Mouse (Mus musculus) midbrain, embryonic 14.5 days (tissue): ENCODE data around the gene Prm1. TPM values are rescaled to one million over a fixed set of nuclear protein-coding genes. Genes with fewer than 3 reads are reported as not detected.

ENCODE experiments used
- ATAC-seq: fragments of 200-750 bp; cut with Nextera tagmentation; 2 replicates; pipeline ENCODE4 v1.8.0; 2017; ENCODE audit warnings: moderate number of reproducible peaks, moderate library complexity; ENCODE audit not compliant: low FRiP score, low TSS enrichment
- DNase-seq: peaks from one replicate; pipeline ENCODE4 v3.0.0-alpha.2; 2015
- H3K27ac ChIP-seq: fragments of 300-500 bp; sonication (generic); replicated peaks from 2 replicates; pipeline ENCODE4 v1.5.1; 2014; ENCODE audit warnings: mild to moderate bottlenecking, low read depth, low read length, moderate library complexity
- H3K27me3 ChIP-seq: fragments of 300-500 bp; sonication (generic); 2 replicates; pipeline ENCODE4 v1.6.1; 2014; ENCODE audit warnings: low read length, control low read depth, mixed read lengths; ENCODE audit not compliant: control insufficient read depth, insufficient read depth
- H3K36me3 ChIP-seq: fragments of 300-500 bp; sonication (generic); 2 replicates; pipeline ENCODE4 v1.6.1; 2014; ENCODE audit warnings: low read length, control low read depth; ENCODE audit not compliant: control insufficient read depth, insufficient read depth
- H3K4me1 ChIP-seq: fragments of 300-500 bp; sonication (generic); 2 replicates; pipeline ENCODE4 v1.6.1; 2014; ENCODE audit warnings: mild to moderate bottlenecking, antibody characterized with exemption, low read length, control low read depth; ENCODE audit not compliant: control insufficient read depth, insufficient read depth
- H3K4me2 ChIP-seq: fragments of 300-500 bp; sonication (generic); 2 replicates; pipeline ENCODE4 v1.6.1; 2014; ENCODE audit warnings: mild to moderate bottlenecking, low read length, moderate library complexity
- H3K4me3 ChIP-seq: fragments of 300-500 bp; sonication (generic); replicated peaks from 2 replicates; pipeline ENCODE4 v1.5.1; 2014; ENCODE audit warnings: low read depth, low read length
- H3K9ac ChIP-seq: fragments of 300-500 bp; sonication (generic); replicated peaks from 2 replicates; pipeline ENCODE4 v1.6.1; 2014; ENCODE audit warnings: mild to moderate bottlenecking, low read length, moderate library complexity
- H3K9me3 ChIP-seq: fragments of 300-500 bp; sonication (generic); 2 replicates; pipeline ENCODE4 v1.6.1; 2016; ENCODE audit warnings: low read length, control low read depth, mixed read lengths; ENCODE audit not compliant: control insufficient read depth
- WGBS: fragments of 180-500 bp; shearing (Covaris S2); extraction: QIAGEN DNeasy Blood & Tissue Kit; methylation state at CpG from one replicate; pipeline ENCODE4 v1.1.7; 2014; 5-methylcytosine and 5-hydroxymethylcytosine counted together
- polyA plus RNA-seq: library from polyadenylated mRNA; unstranded; fragments of >200 nt; fragmentation: Nextera tagmentation; extraction: Ambion mirVana; gene quantifications from 2 replicates; pipeline ENCODE4 v1.2.1, GENCODE M21; 2014

Prm1 gene
- polyA plus RNA-seq, 1 experiment from 2014 or later = not detected

- no peak for ATAC-seq
- peak; percentile 28 for DNase-seq
- 50% methylated on average over 4 of the region's 4 CpGs for WGBS
These were observed 34.9 kb downstream of the Prm1 start for GRCm38 (mm10) chr16:10770531-10771325.

DNA sequence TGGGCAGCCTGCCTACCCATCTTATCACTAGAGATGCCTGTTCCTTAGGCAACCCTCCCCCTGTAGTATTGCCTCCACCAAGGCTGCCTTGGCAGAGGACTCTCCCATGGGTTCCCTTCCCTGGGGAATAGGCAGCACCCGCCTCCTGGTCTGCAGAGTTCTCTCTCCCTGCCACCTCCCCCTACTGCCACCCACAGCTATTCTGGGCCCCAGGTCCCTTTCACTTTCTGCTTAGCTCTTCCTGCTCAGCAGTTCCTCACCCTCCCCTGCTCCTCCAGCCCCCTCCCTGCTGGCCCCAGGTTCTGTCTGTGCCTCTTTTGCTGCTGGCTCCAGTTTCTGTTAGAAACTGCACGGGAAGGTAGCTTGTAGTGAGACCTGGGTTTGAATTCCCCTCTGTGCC lies 36.0 kb downstream of the Prm1 start:
- Histone ChIP-seq H3K27me3 (no peaks in the 10 kb centered on the region), H3K4me1 (no peaks in the 10 kb centered on the region), H3K36me3 (no peaks in the 10 kb centered on the region), H3K27ac (no peak overlapping the region), H3K4me2 (no peak overlapping the region), H3K9me3 (no peaks in the 10 kb centered on the region), H3K4me3 (no peak overlapping the region), H3K9ac (no peak overlapping the region)
- ATAC-seq (no peak), DNase-seq (no peak)
- WGBS = 61% methylated on average over 2 of the region's 2 CpGs

More at GRCm38 (mm10) chr16:10770531-10771325, 34.9 kb downstream of the Prm1 start:
- no peaks in the 10 kb centered on the region for H3K27me3 ChIP-seq
- no peak overlapping the region for H3K27ac ChIP-seq
- H3K9me3 ChIP-seq = no peaks in the 10 kb centered on the region
- H3K36me3 ChIP-seq = no peaks in the 10 kb centered on the region
- no peak overlapping the region for H3K4me2 ChIP-seq
- no peaks in the 10 kb centered on the region for H3K4me1 ChIP-seq
- H3K9ac ChIP-seq = no peak overlapping the region
- H3K4me3 ChIP-seq = no peak overlapping the region

GRCm38 (mm10) chr16:10768821-10769220 lies 36.8 kb downstream of the Prm1 start:
- DNase-seq = no peak
- no peaks in the 10 kb centered on the region for H3K4me1 ChIP-seq
- 67% methylated on average over 9 of the region's 9 CpGs for WGBS
- no peak overlapping the region for H3K9ac ChIP-seq
- ATAC-seq = no peak
- H3K27me3 ChIP-seq = no peaks in the 10 kb centered on the region
- no peak overlapping the region for H3K4me3 ChIP-seq
- no peak overlapping the region for H3K27ac ChIP-seq
- H3K4me2 ChIP-seq = no peak overlapping the region
- H3K9me3 ChIP-seq = no peaks in the 10 kb centered on the region
- no peaks in the 10 kb centered on the region for H3K36me3 ChIP-seq

- Histone ChIP-seq H3K9ac (no peak overlapping the region), H3K27ac (no peak overlapping the region), H3K9me3 (no peaks in the 10 kb centered on the region), H3K4me3 (no peak overlapping the region), H3K4me1 (no peaks in the 10 kb centered on the region), H3K27me3 (no peaks in the 10 kb centered on the region), H3K4me2 (no peak overlapping the region), H3K36me3 (no peaks in the 10 kb centered on the region)
- ATAC-seq = no peak
- 36% methylated on average over 4 of the region's 4 CpGs for WGBS
- DNase-seq = peak; percentile 79
These were observed 38.5 kb downstream of the Prm1 start for GRCm38 (mm10) chr16:10767158-10767557.

- WGBS = 69% methylated on average over 2 of the region's 2 CpGs
- Histone ChIP-seq H3K27me3 (no peaks in the 10 kb centered on the region), H3K4me2 (no peak overlapping the region), H3K9ac (no peak overlapping the region), H3K9me3 (no peaks in the 10 kb centered on the region), H3K27ac (no peak overlapping the region), H3K4me1 (no peaks in the 10 kb centered on the region), H3K4me3 (no peak overlapping the region), H3K36me3 (no peaks in the 10 kb centered on the region)
- no peak for DNase-seq
- no peak for ATAC-seq
These were observed 41.3 kb downstream of the Prm1 start for GRCm38 (mm10) chr16:10764323-10764722.

DNA sequence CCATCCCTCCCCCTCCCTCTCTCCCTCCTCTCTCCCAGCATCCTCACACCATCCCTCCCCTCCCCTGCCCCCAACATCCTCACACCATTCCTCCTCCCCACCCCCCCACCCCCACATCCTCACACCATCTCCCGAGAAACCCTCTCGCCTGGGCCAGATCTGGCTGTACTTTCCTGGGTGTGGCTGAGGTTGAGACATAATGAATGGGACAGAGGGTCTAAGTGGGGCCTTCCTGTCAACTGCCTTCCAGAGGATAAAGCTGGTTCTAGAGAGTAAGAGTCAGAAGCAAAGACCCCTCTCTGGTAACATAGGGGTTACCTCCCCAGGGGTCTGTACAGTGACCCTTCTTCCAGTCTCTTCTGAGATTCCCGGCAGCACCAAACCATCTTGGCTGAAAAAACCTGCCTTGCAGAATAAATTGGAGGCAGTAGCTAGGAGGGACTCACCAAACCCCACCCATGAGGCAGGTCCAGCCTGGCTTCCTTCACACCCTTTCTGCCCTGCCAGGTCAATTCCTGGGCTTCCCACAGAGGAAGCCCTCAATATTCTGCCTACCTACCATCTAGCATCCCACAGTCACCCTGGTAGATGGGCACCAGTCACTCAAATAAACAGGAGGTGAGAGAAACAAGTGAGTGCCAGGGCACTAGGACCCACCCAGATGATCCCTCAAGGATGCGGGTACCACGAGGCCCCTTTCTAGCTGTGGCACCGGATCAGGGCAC lies 41.9 kb downstream of the Prm1 start:
- H3K36me3 ChIP-seq = no peaks in the 10 kb centered on the region
- H3K4me1 ChIP-seq = no peaks in the 10 kb centered on the region
- no peak overlapping the region for H3K4me2 ChIP-seq
- DNase-seq (no peak), ATAC-seq (no peak)
- H3K27me3 ChIP-seq = no peaks in the 10 kb centered on the region
- no peak overlapping the region for H3K4me3 ChIP-seq
- 63% methylated on average over 6 of the region's 6 CpGs for WGBS
- H3K27ac ChIP-seq = no peak overlapping the region
- H3K9ac ChIP-seq = no peak overlapping the region
- no peaks in the 10 kb centered on the region for H3K9me3 ChIP-seq

- H3K9ac ChIP-seq = no peak overlapping the region
- no peak overlapping the region for H3K27ac ChIP-seq
- H3K27me3 ChIP-seq = no peaks in the 10 kb centered on the region
- ATAC-seq (no peak), DNase-seq (no peak)
- no peaks in the 10 kb centered on the region for H3K4me1 ChIP-seq
- no peak overlapping the region for H3K4me2 ChIP-seq
- no peaks in the 10 kb centered on the region for H3K36me3 ChIP-seq
- no peak overlapping the region for H3K4me3 ChIP-seq
- WGBS = 79% methylated on average over 5 of the region's 5 CpGs
- H3K9me3 ChIP-seq = no peaks in the 10 kb centered on the region
These were observed 43.0 kb downstream of the Prm1 start for GRCm38 (mm10) chr16:10762569-10763180.

DNA sequence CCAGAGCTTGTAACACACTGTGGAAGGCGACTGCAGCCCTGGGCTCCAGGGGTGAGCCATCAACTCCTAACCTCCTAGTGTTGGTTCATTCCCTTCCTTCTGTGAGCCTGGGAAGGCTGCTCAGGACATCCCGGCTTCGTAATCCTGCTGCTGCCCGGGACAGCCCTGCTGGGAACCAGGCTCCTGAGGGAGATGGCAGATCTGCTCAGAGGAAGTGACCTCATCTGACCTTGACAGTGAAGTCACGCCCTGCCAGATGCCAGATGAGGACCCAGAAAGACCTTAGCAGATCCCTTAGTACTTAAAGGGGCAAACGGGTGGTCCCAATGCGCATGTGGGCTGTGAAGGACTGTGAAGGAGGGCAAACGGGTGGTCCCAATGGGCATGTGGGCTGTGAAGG lies 44.5 kb downstream of the Prm1 start:
- 73% methylated on average over 8 of the region's 8 CpGs for WGBS
- no peak overlapping the region for H3K9ac ChIP-seq

More for the DNA sequence above, 44.5 kb downstream of the Prm1 start:
- Histone ChIP-seq H3K36me3 (no peaks in the 10 kb centered on the region), H3K9me3 (no peaks in the 10 kb centered on the region), H3K4me1 (no peaks in the 10 kb centered on the region), H3K4me3 (no peak overlapping the region), H3K27me3 (no peaks in the 10 kb centered on the region), H3K27ac (no peak overlapping the region), H3K4me2 (no peak overlapping the region)
- ATAC-seq (no peak), DNase-seq (no peak)
